Mouse (Mus musculus) layer of hippocampus, adult 8-10 months (tissue): ENCODE measurements around the gene Tmcc2. TPM values are rescaled to one million over a fixed set of nuclear protein-coding genes. Genes with fewer than 3 reads are reported as not detected.

Source experiments
- DNase-seq, 2 experiments: peaks; one replicate each; pipeline ENCODE4 v3.0.0; 2022; ENCODE audit warnings: low spot score in 2 of 2
- total RNA-seq, 4 experiments: library from RNA; stranded (reverse); gene quantifications; 2 replicates each; pipeline ENCODE4 v1.2.4; 2022

Gene Tmcc2
- 100 to 1,000 TPM; 201 to 235 (median 218) TPM for total RNA-seq

GRCm38 (mm10) chr1:132390691-132391579, at the start of gene Tmcc2:
Tmcc2 (minus strand) TSS chr1:132391281.
- DNase-seq: peak in 1 of 2 experiments; percentile 17

GRCm38 (mm10) chr1:132437389-132437788, 46.3 kb upstream of the Tmcc2 start:
- no peak for DNase-seq

DNA sequence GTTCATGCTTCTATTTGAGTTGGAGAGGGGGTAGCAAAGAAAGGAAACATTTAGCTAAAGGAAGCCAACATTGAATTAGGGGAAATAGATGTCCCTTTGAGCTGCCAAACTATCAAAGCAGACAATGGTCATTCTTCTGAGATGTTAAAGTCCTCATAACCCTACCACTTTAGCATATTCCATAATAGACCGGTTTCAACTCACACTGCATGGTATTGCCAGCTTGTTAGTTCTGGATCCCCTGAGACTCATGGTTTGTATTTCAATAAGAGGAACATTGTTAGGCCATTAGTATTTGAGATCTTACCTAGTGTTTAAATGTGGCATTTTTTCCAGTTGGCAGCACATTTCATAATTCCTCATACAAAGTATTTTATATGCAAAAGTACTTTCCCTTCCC, 45.9 kb upstream of the Tmcc2 start:
- DNase-seq: no peak

- no peak for DNase-seq
These were observed 45.4 kb upstream of the Tmcc2 start for GRCm38 (mm10) chr1:132436320-132436958.

DNA sequence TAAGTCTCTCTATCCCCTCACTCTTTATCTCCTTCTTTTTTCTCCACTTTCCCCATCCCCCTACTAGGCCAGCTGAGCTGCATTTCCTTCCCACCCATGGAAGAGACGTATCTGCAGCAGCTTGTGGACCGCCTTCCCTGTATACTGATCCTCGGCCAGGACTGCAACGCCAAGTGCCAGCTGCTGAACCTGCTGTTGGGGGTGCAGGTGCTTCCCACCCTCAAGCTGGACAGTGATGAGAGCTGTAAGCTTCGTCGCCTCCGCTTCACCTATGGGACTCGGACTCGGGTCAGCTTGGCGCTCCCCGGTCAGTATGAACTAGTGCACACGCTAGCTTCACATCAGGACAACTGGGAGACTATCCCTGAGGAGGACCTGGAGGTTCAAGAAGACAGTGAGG, 43.0 kb upstream of the Tmcc2 start:
- no peak for DNase-seq

- no peak for DNase-seq
These were observed 42.3 kb upstream of the Tmcc2 start for GRCm38 (mm10) chr1:132433349-132433748.

DNA sequence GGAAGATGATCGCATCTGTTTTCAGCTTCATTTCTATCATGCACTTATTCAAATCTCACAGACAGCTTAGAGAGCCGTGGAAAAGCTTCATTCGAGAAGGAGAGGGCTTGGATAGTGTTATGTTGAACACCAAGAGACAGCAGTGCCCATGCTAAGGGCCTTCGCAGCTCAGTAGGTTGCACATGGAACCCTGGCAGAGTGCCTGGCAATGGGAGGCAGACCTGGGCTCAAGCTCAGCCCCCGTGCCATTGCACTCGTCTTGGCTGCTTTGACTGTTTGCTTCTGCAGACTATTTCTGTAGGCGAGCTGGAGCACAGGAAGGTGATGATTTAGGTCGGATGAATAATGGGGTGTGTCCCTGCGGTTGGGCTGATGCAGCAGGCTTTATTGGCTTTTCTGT, 40.6 kb upstream of the Tmcc2 start:
- peak; percentile 38 to 40 for DNase-seq

DNA sequence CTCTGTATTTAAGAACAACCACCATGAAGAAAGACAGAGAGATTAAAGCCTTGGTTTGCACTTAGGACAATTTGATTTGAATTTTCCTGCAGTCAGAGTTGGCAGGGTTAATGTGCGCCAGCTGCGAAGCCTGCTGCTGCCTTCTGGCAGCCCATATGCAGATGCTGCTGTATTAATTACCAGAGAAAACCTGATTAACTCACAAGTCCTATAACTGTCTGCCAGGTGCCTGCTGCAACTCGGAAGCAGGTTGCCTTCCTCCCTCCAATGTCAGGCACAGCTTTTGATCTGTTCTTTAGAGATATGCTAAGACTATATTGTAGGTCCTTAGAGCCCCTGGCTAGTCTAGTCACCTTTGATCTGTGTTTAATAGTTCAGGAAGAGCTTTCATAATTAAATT, 39.7 kb upstream of the Tmcc2 start:
- peak; percentile 37 to 62 for DNase-seq

DNA sequence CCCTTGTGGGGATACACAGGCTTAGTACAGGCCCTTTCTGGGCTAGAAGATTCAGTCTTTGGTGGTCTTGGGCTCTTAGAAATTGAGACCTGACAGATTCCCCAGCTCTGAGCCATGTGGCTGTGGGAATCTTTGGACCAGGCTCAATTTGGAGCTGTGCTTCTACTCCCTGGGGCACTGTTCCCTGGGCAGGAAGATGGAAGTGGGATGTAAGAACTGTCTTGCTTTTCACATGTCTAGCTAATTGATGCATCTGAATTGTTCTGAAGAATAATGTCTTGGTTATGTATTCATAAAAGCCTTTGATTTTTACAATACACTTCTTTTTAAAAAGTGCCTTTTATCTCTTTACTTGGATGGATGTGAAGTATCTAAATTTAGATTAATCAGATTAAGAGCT, 34.5 kb upstream of the Tmcc2 start:
- DNase-seq: no peak

GRCm38 (mm10) chr1:132422912-132423696, 32.0 kb upstream of the Tmcc2 start:
- DNase-seq: no peak

- DNase-seq: no peak
These were observed 29.6 kb upstream of the Tmcc2 start for GRCm38 (mm10) chr1:132420662-132421061.

DNA sequence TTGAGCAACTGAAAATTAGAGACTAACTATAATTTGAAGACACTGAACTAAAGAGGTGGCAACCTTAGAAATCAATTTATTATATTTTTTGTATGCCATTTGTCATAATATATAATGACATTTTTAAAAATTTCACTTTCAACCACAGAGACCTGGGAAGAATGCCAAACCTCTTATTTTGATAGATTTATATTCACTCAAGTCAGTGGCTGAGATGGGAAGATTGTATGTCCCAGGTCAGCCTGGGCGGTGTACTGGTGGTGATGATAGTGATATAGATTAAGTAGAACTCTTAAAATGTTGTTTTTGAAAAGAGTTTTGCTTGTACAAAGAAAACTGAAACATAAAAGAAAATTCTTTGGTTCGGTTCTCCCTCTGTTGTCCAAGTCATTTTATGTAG, 29.1 kb upstream of the Tmcc2 start:
- no peak for DNase-seq

DNA sequence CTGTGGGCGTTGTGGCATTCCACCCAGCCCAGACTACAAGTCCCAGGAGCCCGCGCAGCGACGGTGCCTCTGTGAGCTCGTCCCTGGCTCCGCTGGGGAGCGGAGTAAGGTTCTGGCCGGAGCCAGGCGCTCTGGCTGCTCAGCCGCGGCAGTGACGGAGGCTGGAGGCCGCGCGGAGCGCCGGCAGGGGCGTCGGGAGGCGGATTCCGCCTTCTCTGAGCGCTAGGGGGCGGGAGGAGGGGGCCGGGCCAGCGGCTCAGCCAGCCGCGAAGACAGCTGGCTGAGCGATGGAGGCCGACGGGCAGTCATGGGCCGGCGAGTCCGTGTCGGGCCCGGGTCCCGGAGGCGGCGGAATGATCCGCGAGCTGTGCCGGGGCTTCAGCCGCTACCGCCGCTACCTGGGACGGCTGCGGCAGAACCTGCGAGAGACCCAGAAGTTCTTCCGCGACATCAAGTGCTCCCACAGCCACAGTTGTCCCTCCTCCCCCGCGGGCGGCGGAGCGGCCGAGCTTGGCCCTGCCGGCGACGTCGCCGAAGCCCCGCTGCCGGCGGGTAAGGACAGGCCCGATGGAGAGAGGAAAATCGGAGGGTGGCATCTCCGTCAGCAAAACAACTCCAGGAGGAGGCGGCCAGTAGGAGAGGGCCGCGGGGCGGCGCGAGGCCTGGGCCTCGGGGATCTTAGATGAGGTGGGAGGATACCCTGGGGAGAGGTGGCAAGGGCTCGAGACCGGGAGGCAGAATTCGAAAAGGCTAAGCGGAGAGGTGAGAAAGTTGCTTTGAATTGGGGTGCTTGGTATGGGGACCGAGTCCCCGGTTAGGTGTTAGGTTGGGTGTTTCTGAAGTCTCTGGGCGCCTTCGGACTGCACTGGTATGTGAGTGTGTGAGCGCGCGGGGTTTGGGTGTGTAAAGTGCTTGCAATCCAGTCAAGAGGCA, 26.5 kb upstream of the Tmcc2 start, which contains the start of gene Dstyk:
TSS of gene Dstyk (plus strand) at position 237 of the 933 bp plus-strand sequence.
- peak; percentile 91 for DNase-seq

DNA sequence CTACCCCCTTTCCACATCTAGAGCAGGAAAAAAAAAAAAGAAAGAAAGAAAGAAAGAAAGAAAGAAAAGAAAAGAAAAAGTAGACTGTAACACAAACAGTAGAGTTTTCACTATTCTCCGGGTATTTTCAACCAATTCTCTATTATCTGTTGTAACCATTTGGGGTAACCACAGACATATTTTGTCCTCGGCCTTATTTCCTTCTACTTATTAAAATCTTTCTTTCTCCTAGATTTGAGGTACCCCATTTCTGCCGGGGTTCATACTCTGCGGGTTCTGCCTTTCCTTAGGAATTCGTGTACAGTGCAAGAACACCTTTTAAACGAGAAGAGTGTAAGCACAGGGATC, 25.8 kb upstream of the Tmcc2 start:
- no peak for DNase-seq

DNA sequence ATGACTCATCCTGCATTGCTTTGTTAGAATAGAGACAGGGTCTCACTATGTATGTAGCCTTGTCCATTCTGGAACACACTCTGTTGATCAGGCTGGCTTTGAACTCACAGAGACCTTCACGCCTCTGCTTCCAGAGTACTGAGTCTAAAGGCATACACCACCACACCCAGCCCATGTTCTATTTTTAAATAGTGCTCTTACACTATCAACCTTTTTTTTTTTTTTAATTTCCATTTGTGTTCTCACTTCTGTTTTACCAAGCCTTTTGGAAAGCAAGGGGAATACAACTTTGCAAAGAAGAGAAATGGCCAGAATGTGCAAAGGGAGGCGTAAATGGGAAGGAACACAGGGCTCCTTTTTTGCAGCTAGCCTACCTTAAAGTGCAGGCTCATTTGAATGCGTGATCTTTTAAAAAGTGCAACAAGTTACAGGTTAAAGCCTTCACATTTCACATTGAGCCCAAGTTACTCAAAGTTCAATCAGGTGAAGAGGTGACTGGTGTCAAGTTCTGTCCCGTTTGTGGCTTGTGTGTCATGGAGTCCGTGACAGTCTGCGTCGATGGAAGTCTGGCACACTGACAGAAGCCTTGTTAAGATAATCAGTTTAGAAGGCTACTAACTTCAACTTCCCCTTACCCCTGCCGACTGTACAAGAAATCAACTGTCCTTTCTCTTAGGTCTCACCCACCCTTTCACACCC, 25.3 kb upstream of the Tmcc2 start:
- DNase-seq: no peak

GRCm38 (mm10) chr1:132410657-132411056, 19.6 kb upstream of the Tmcc2 start:
- no peak for DNase-seq

DNA sequence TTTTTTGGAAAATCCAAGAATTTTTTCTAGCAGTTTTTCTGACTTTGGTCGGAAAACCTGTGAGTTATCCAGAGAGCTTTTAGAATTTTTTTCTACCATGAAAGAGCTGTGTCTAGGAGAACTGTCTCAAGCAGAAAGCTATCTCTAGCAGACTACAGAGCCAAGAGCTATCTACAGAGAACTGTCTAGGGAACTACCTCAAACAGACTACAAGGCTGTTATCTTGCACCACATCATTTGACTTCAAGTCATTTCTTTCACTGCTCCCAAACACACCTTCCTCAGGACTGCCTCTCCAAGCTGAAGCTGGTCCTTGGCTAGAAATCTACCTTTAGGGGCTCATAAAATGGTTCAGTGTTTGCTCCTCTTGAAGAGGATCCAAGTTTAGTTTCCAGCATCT, 10.8 kb upstream of the Tmcc2 start:
- DNase-seq: no peak

DNA sequence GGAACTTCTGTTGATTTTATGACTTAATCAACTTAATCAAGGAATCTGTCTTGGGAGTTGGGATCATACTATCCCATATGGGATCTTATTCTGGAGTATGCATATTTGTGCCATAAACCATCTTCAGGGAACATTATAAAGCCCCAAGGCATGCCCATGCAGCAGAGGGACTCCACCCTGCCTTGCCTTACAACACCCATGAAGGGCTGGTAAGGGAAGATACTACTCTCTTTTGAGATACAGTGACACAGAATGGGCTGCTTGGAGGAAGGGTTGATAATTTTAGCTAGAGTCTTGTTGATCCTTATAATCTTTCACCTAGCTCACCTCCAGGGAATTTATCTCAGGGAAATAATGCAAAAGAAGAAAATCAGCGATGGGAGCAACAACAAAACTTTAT, 9.5 kb upstream of the Tmcc2 start:
- DNase-seq: no peak

DNA sequence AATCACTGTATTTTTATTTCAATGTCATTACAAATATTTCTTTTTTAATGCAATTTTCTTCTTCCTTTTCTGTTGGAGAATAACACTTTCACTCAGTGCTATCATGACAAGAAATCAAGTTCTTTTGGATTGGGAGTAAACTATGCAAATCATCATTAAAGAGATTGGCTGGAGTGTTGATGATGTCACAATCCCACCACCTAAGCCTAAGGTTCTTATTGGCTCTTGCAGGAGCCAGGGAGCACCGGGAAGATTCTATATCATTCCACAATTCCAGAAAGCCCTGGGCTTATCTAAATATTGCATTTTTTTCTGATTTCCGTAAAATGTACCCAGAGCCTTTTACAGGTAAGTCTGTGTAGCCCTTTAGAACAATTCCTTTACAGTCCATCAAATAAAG, 5.6 kb upstream of the Tmcc2 start:
- DNase-seq: no peak

- DNase-seq: no peak
These were observed 1.8 kb upstream of the Tmcc2 start for GRCm38 (mm10) chr1:132392872-132393271.
